Mouse (Mus musculus): ENCODE measurements around the gene Atp6v0a1. TPM values are rescaled to one million over a fixed set of nuclear protein-coding genes. Genes with fewer than 3 reads are reported as not detected.

The Atp6v0a1 gene
- polyA plus RNA-seq, 1 experiment from 2014 or later = 62.1 TPM

GRCm38 (mm10) chr11:101003025-101003685 is 6.1 kb upstream of the Atp6v0a1 start:
- H3K36me3 ChIP-seq (ENCODE audit: control insufficient read depth, insufficient read depth) = no peaks in the 10 kb centered on the region
- H3K27ac ChIP-seq (ENCODE audit: low read depth, low read length) = no peak overlapping the region
- WGBS = 35% methylated on average over 3 of the region's 3 CpGs
- H3K4me3 ChIP-seq (ENCODE audit: low read depth, low read length) = no peak overlapping the region
- no peak for TF ChIP-seq CTCF (IDR thresholded peaks at IDR 0.05; ENCODE audit: low read depth)
- no peaks in the 10 kb centered on the region for H3K4me1 ChIP-seq (replicated peaks; ENCODE audit: control insufficient read depth, insufficient read depth, low read length)
- H3K4me2 ChIP-seq (replicated peaks; ENCODE audit: low read depth) = no peak overlapping the region
- no peaks in the 10 kb centered on the region for H3K27me3 ChIP-seq (replicated peaks; ENCODE audit: control insufficient read depth, insufficient read depth, low read length)
- H3K9ac ChIP-seq (ENCODE audit: low read depth, low read length) = no peak overlapping the region
- ATAC-seq = peak; percentile 47; the same call in 1 of the 2 replicates
- no peaks in the 10 kb centered on the region for H3K9me3 ChIP-seq (ENCODE audit: control insufficient read depth)

DNA sequence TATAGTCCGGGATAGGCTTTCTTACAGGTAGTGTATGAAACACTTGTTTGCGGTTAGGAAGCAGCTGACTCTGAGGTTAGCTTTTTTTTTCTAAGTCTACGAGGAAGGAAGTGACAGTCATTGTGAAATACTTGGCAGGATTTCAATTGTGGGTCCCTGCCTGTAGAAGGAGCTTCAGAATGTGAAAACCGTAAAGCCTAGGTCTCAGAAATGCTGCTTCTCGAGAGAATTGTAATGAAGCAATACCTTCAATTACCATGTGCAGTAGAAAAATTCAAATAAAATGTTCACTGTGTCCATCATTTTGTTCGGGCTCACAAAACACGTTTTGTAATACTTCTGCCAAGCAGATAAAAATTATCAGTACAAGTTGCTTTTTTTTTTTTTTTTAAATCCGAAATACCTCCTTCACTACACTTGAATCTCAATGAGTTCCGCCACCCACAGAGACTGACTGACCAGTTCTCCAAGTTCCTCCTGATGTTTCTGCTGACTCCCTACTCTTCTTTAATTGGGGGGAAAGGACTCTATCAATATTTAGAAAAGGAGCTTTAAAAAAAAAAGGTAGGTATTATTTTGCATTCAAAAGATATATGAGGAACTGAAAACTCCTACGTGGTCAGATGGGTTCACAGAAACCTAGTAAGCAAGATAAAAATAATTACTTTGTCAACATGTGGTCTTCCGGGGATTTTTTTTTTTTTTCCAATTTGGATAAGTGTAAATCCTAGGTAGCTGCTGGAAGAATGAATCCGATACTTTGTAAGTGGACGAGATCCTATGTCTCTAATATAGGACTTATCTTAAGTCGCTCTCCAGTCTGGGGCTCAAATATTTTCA is 826 bp upstream of the Atp6v0a1 start:
- TF ChIP-seq CTCF (IDR thresholded peaks at IDR 0.05; ENCODE audit: low read depth) = 0 out of 2 replicates have a peak, but pooled peaks have one; percentile 24
- Histone ChIP-seq H3K4me2 (replicated peaks; ENCODE audit: low read depth) (peak overlapping the region; percentile 74), H3K9me3 (ENCODE audit: control insufficient read depth) (no peaks in the 10 kb centered on the region), H3K27ac (ENCODE audit: low read depth, low read length) (peak overlapping the region; percentile 90), H3K36me3 (ENCODE audit: control insufficient read depth, insufficient read depth) (peaks cover 5% of the 10 kb centered on the region; the same call in 1 of the 2 replicates), H3K4me3 (ENCODE audit: low read depth, low read length) (peak overlapping the region; percentile 69), H3K9ac (ENCODE audit: low read depth, low read length) (peak overlapping the region; percentile 85), H3K4me1 (replicated peaks; ENCODE audit: control insufficient read depth, insufficient read depth, low read length) (no peaks in the 10 kb centered on the region; the same call in 1 of the 2 replicates), H3K27me3 (replicated peaks; ENCODE audit: control insufficient read depth, insufficient read depth, low read length) (no peaks in the 10 kb centered on the region)
- peak; percentile 52 for ATAC-seq
- WGBS = 26% methylated on average over 14 of the region's 14 CpGs

DNA sequence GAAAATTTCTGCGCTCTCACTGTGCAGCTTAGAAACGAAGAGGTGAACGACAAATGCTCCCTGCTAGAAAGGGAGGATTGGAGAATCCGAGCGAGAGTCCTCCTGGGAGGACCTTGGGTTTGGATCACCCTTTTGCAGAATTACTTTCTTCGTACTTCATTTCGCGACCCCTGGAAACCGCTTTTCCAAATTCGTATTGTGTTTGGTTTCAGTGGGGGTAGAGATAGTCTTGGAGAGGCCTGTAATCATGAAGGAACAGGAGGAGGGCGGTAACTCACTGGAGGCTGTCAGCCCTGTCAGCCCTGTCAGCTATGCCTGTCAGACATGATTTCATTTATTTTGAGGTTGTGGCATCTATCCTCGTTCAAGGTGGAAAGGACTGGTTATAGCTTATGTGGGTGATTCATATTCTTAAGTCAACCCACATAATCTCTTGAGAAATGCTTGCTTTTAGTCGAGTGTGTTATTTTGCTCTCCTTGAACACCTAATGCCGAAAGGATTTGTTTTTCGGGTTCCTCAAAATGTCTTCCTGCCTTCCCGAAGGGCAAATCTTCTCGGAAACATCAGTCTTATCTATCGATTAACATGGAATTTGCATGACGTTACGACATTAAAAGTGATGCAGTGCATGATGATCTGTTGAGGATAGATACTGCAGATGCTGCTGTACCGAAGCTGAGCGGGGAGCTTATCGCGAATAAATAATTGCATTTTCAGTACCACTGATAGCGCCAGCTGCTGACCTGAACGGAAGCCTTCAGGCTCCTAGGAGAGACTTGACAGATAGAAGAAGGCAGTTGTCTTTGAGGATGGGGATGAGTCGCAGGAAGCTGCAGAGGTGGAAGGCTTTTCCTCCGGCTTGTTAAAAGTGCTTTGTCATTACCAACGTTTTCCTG is 884 bp downstream of the Atp6v0a1 start:
- Histone ChIP-seq H3K4me3 (ENCODE audit: low read depth, low read length) (peak overlapping the region; percentile 69), H3K9ac (ENCODE audit: low read depth, low read length) (peak overlapping the region; percentile 85), H3K9me3 (ENCODE audit: control insufficient read depth) (no peaks in the 10 kb centered on the region), H3K4me2 (replicated peaks; ENCODE audit: low read depth) (peak overlapping the region; percentile 74), H3K27me3 (replicated peaks; ENCODE audit: control insufficient read depth, insufficient read depth, low read length) (no peaks in the 10 kb centered on the region), H3K36me3 (ENCODE audit: control insufficient read depth, insufficient read depth) (peaks cover 11% of the 10 kb centered on the region; the same call in 1 of the 2 replicates), H3K27ac (ENCODE audit: low read depth, low read length) (peak overlapping the region; percentile 90), H3K4me1 (replicated peaks; ENCODE audit: control insufficient read depth, insufficient read depth, low read length) (no peaks in the 10 kb centered on the region; the same call in 1 of the 2 replicates)
- 6% methylated on average over 29 of the region's 29 CpGs for WGBS
- no peak for ATAC-seq
- peak; percentile 25; the same call in 1 of the 2 replicates for TF ChIP-seq CTCF (IDR thresholded peaks at IDR 0.05; ENCODE audit: low read depth)

GRCm38 (mm10) chr11:101011641-101012040 is 2.4 kb downstream of the Atp6v0a1 start:
- Histone ChIP-seq H3K36me3 (ENCODE audit: control insufficient read depth, insufficient read depth) (peaks cover 11% of the 10 kb centered on the region; the same call in 1 of the 2 replicates), H3K4me3 (ENCODE audit: low read depth, low read length) (no peak overlapping the region), H3K9me3 (ENCODE audit: control insufficient read depth) (no peaks in the 10 kb centered on the region), H3K4me1 (replicated peaks; ENCODE audit: control insufficient read depth, insufficient read depth, low read length) (no peaks in the 10 kb centered on the region; the same call in 1 of the 2 replicates), H3K27me3 (replicated peaks; ENCODE audit: control insufficient read depth, insufficient read depth, low read length) (no peaks in the 10 kb centered on the region), H3K4me2 (replicated peaks; ENCODE audit: low read depth) (0 out of 2 replicates have a peak overlapping the region, but pooled peaks have one; percentile 3), H3K27ac (ENCODE audit: low read depth, low read length) (no peak overlapping the region), H3K9ac (ENCODE audit: low read depth, low read length) (no peak overlapping the region)
- ATAC-seq = no peak
- no peak for TF ChIP-seq CTCF (IDR thresholded peaks at IDR 0.05; ENCODE audit: low read depth)
- 81% methylated on average over 6 of the region's 6 CpGs for WGBS

- 85% methylated on average over 12 of the region's 12 CpGs for WGBS
- Histone ChIP-seq H3K27ac (ENCODE audit: low read depth, low read length) (no peak overlapping the region), H3K9ac (ENCODE audit: low read depth, low read length) (no peak overlapping the region), H3K4me1 (replicated peaks; ENCODE audit: control insufficient read depth, insufficient read depth, low read length) (no peaks in the 10 kb centered on the region), H3K4me3 (ENCODE audit: low read depth, low read length) (no peak overlapping the region), H3K27me3 (replicated peaks; ENCODE audit: control insufficient read depth, insufficient read depth, low read length) (no peaks in the 10 kb centered on the region), H3K9me3 (ENCODE audit: control insufficient read depth) (no peaks in the 10 kb centered on the region), H3K36me3 (ENCODE audit: control insufficient read depth, insufficient read depth) (peaks cover 43% of the 10 kb centered on the region), H3K4me2 (replicated peaks; ENCODE audit: low read depth) (no peak overlapping the region)
- ATAC-seq = no peak
- TF ChIP-seq CTCF (IDR thresholded peaks at IDR 0.05; ENCODE audit: low read depth) = no peak
Observed at GRCm38 (mm10) chr11:101023371-101023770, 14.1 kb downstream of the Atp6v0a1 start.

Measured in intestine, postnatal 0 days (tissue).